Mouse (Mus musculus): ENCODE results near the gene Gm10642. TPM values are rescaled to one million over a fixed set of nuclear protein-coding genes. Genes with fewer than 3 reads are reported as not detected.

Gene Gm10642
- polyA plus RNA-seq, 1 experiment from 2014 or later: 0.35 TPM

DNA sequence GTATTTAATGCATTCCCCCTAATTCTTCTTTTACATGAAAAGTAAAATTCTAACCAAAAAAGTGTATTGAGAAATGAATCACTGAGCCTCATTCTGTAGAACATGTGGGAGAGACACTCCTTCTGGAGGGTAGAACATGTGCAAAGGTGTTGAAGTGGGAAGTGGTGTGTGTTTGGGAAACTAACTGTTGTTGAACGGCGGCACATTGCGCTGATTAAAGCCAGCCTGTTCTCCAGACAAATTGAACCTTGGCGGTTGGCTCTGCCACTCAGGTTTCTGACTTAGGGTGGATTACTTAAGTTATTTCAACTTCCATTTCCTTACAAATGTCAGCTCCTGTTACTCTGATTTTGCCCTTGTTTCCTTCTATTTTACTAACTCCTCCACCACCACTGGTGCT is 17.6 kb downstream of the Gm10642 start:
- no peak overlapping the region for H3K4me2 ChIP-seq
- H3K27me3 ChIP-seq: no peaks in the 10 kb centered on the region
- WGBS: 49% methylated on average over 4 of the region's 4 CpGs

DNA sequence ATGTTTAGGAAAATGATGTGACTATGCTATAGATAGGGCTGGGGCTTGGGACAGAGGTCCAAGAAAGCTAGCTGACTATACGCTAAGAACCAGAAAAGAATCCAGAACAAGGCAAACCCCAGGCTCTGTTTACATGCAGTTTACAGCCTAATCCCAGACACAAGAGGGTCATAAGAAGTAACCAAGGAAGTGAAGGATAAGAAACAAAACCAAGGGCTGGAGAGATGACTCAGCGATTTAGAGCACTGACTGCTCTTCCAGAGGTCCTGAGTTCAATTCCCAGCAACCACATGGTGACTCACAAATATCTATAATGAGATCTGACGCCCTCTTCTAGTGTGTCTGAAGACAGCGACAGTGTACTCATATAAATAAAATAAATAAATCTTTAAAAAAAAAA is 19.1 kb downstream of the Gm10642 start:
- no peak overlapping the region for H3K4me3 ChIP-seq (replicated peaks)
- ATAC-seq (ENCODE audit: insufficient number of reproducible peaks, insufficient read depth, low FRiP score, low TSS enrichment, low read depth): no peak
- no peaks in the 10 kb centered on the region for H3K36me3 ChIP-seq
- no peak overlapping the region for H3K27ac ChIP-seq
- 0 out of 2 replicates have a peak, but pooled peaks cover 3% of the 10 kb centered on the region for H3K4me1 ChIP-seq (replicated peaks)
- no peak overlapping the region for H3K4me2 ChIP-seq
- H3K27me3 ChIP-seq: no peaks in the 10 kb centered on the region
- 84% methylated on average over 4 of the region's 4 CpGs for WGBS
- H3K9me3 ChIP-seq: no peaks in the 10 kb centered on the region
- no peak overlapping the region for H3K9ac ChIP-seq (replicated peaks)

More for the DNA sequence above, 17.6 kb downstream of the Gm10642 start:
- no peak for ATAC-seq (ENCODE audit: insufficient number of reproducible peaks, insufficient read depth, low FRiP score, low TSS enrichment, low read depth)
- Histone ChIP-seq H3K27ac (peak overlapping the region; percentile 5; the same call in 1 of the 2 replicates), H3K4me1 (replicated peaks) (0 out of 2 replicates have a peak, but pooled peaks cover 3% of the 10 kb centered on the region), H3K4me3 (replicated peaks) (no peak overlapping the region), H3K36me3 (no peaks in the 10 kb centered on the region), H3K9me3 (no peaks in the 10 kb centered on the region), H3K9ac (replicated peaks) (no peak overlapping the region)

DNA sequence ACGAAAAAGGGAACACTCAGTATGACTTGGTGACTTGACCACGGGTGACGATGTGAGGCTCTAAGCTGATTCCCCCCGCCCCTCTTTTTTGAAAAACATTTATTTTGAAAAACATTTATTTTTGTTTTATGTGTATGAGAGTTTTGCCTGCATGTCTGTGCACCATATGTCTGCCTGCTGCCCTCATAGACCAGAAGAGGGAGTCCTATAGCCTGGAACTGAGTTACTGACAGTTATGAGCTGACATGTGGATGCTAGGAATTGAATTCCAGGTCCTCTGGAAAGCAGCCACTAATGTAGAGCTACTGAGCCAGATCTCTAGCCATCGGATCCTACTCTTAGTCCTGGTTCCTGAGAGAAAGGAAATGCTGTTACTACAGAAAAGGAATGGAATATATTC is 19.9 kb downstream of the Gm10642 start:
- Histone ChIP-seq H3K9me3 (no peaks in the 10 kb centered on the region), H3K4me1 (replicated peaks) (0 out of 2 replicates have a peak, but pooled peaks cover 7% of the 10 kb centered on the region), H3K36me3 (no peaks in the 10 kb centered on the region), H3K4me3 (replicated peaks) (no peak overlapping the region), H3K27ac (no peak overlapping the region), H3K9ac (replicated peaks) (no peak overlapping the region), H3K4me2 (no peak overlapping the region), H3K27me3 (no peaks in the 10 kb centered on the region)
- ATAC-seq (ENCODE audit: insufficient number of reproducible peaks, insufficient read depth, low FRiP score, low TSS enrichment, low read depth): no peak
- 86% methylated on average over 5 of the region's 5 CpGs for WGBS

DNA sequence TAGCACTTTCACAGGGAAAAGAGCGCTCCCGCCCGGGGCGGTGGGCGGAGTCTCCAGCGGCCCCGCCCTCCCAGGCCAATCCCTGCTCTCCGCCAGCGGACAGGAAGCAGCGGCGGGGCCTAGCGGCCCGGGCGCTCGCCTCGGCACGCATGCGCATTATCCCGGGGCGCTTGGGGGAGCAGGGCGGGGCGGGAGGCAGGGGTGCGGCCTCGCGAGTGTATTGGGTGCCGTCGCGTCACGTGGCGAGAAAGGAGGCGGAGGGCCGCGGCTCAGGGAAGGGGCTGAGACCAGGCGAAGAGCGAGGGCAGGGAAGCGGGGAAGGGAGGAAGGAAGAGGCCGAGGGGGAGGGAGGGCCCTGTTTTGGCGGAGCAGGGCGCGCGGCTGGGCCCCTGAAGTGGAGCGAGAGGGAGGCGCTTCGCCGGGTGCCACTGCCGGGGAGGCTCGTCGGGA is 22.7 kb downstream of the Gm10642 start, which contains the start of gene Adam10:
Adam10 (plus strand) TSS at position 316 of the 450 bp plus-strand sequence.
- H3K36me3 ChIP-seq: no peaks in the 10 kb centered on the region
- H3K9me3 ChIP-seq: no peaks in the 10 kb centered on the region
- peaks cover 15% of the 10 kb centered on the region for H3K4me1 ChIP-seq (replicated peaks)
- H3K4me3 ChIP-seq (replicated peaks): peak within 1 kb of the TSS; percentile 97
- peak within 1 kb of the TSS; percentile 61 for H3K4me2 ChIP-seq
- WGBS: under 1% methylated on average over 45 of the region's 48 CpGs
- peak; percentile 99 for ATAC-seq (ENCODE audit: insufficient number of reproducible peaks, insufficient read depth, low FRiP score, low TSS enrichment, low read depth)
- H3K9ac ChIP-seq (replicated peaks): peak within 1 kb of the TSS; percentile 98
- H3K27ac ChIP-seq: peak within 1 kb of the TSS; percentile 97
- no peaks in the 10 kb centered on the region for H3K27me3 ChIP-seq

DNA sequence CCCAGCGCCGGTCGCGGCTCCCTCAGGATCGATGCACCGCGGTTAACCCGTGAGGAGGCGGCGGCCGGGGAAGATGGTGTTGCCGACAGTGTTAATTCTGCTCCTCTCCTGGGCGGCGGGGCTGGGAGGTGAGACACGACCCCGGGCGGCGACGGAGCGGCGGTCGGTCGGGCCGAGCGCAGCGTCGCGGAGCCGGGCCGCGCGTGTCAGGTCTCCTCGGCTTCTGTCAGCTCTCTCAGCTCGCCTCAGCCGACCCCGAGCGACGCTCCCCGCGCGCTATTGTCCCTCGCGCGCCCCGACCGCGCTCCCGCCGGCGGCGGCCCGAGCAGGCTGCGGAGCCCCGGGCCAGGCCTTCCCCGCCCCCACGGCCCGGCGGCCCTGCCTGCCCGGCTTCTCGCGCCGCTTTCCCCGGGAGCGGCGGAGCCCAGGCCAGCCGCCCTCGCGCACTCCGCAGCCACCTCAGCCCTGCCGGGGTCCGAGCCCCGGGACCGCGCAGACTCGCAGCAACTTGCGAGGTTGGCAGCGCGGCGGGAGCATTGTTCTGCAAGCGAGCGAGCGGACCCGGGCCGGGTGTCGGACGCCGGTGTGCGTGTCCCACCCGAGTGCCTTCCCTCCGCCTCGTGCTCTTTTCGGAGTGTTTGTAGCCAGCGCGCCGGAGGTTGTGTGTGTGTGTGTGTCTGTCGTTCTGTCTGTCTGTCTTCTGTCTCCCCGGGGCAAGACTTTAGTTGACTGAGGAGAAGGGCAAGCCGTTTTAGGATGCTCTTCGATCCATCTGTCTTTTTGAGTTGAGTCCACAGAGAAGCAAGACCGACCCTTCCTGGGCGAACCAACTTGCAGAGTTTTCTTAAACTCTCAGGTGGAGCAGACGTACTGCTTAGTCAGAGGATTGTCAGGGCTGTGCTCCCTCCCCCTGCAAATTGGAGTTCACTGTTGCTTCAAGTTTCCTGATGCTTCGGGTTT is 23.4 kb downstream of the Gm10642 start:
- peak overlapping the region; percentile 97 for H3K27ac ChIP-seq
- peaks cover 13% of the 10 kb centered on the region for H3K4me1 ChIP-seq (replicated peaks)
- WGBS: under 1% methylated on average over 100 of the region's 103 CpGs
- H3K27me3 ChIP-seq: no peaks in the 10 kb centered on the region
- H3K36me3 ChIP-seq: no peaks in the 10 kb centered on the region
- no peaks in the 10 kb centered on the region for H3K9me3 ChIP-seq
- peak; percentile 75 for ATAC-seq (ENCODE audit: insufficient number of reproducible peaks, insufficient read depth, low FRiP score, low TSS enrichment, low read depth)
- peak overlapping the region; percentile 98 for H3K9ac ChIP-seq (replicated peaks)
- peak overlapping the region; percentile 61 for H3K4me2 ChIP-seq
- H3K4me3 ChIP-seq (replicated peaks): peak overlapping the region; percentile 97

DNA sequence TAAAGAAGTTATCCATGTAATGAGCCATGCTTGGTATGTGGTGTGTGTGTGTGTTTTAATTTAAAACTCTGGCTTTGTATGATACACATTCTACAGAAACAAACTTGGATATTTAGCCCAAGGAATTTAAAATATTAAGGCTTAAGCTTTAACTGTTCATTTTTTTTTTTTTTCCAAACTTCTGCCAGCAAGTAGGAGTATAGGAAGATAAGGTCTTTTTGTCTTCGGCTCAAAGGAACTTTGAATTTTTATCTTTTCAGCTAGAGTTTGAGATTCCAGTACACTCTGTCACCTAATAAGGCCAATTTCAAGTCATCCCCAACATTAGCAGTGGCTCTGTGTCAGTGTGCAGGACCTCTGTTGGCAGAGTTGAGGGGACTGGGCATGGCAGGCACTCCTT is 26.2 kb downstream of the Gm10642 start:
- Histone ChIP-seq H3K9ac (replicated peaks) (no peak overlapping the region), H3K4me1 (replicated peaks) (peaks cover 13% of the 10 kb centered on the region), H3K27ac (no peak overlapping the region), H3K4me3 (replicated peaks) (no peak overlapping the region), H3K36me3 (no peaks in the 10 kb centered on the region), H3K9me3 (no peaks in the 10 kb centered on the region), H3K27me3 (no peaks in the 10 kb centered on the region), H3K4me2 (no peak overlapping the region)
- no peak for ATAC-seq (ENCODE audit: insufficient number of reproducible peaks, insufficient read depth, low FRiP score, low TSS enrichment, low read depth)
- 89% methylated on average over 1 of the region's 1 CpGs for WGBS

DNA sequence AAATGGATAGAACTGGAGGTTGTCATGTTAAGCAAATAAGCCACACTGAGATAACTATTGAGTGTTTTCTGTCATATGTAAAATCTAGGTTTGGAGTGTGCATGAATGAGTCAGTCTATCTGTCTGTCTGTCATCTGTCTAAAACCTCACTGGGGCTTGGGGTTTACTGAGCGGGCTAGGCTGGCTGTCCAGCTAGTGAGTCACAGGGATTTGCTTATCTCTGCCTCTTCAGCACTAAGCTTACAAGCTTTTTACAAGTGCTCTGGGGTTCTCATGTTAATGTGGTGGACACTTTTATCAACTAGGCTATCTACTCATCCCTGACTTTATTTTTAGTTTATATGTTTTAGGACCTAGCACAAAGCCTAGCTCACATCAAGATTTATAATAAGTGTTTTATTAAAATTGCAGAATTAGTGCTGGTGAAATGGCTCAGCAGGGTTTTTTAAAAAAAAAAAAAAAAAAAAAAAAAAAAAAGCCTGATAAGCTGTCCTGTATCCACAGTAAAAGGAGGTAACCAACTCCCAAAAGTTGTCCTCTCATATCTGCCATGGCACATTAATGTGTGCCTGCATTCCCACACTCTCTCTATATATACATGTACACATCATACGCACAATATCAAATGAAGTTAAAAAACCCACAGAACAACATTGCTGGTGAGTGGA is 32.4 kb downstream of the Gm10642 start:
- Histone ChIP-seq H3K4me3 (replicated peaks) (no peak overlapping the region), H3K9ac (replicated peaks) (no peak overlapping the region), H3K4me2 (no peak overlapping the region), H3K27ac (no peak overlapping the region), H3K9me3 (no peaks in the 10 kb centered on the region), H3K36me3 (no peaks in the 10 kb centered on the region), H3K4me1 (replicated peaks) (no peaks in the 10 kb centered on the region), H3K27me3 (no peaks in the 10 kb centered on the region)
- ATAC-seq (ENCODE audit: insufficient number of reproducible peaks, insufficient read depth, low FRiP score, low TSS enrichment, low read depth): no peak
- 90% methylated on average over 2 of the region's 2 CpGs for WGBS

DNA sequence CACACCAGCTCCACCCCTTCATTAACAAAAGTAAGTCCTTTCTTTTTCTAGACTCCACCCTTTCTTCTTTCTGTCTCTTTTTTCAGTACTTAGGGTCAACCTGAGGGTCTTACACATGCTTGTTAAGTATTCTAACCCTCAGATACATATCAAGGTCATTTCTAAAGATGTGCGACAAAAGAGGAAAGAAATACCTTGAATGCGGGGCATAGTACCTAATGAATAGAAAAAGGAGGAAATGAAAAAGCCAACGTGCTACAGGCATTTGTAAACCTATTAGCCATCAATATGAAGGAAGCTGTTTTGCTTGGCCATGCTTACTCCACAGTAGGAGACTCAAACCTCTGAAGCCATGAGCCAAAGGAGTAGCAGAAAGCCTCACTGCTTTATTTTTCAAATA is 33.9 kb downstream of the Gm10642 start:
- Histone ChIP-seq H3K27me3 (no peaks in the 10 kb centered on the region), H3K4me2 (no peak overlapping the region), H3K9ac (replicated peaks) (no peak overlapping the region), H3K4me3 (replicated peaks) (no peak overlapping the region), H3K27ac (no peak overlapping the region), H3K36me3 (no peaks in the 10 kb centered on the region), H3K4me1 (replicated peaks) (0 out of 2 replicates have a peak, but pooled peaks cover 4% of the 10 kb centered on the region), H3K9me3 (no peaks in the 10 kb centered on the region)
- 85% methylated on average over 3 of the region's 3 CpGs for WGBS
- no peak for ATAC-seq (ENCODE audit: insufficient number of reproducible peaks, insufficient read depth, low FRiP score, low TSS enrichment, low read depth)

DNA sequence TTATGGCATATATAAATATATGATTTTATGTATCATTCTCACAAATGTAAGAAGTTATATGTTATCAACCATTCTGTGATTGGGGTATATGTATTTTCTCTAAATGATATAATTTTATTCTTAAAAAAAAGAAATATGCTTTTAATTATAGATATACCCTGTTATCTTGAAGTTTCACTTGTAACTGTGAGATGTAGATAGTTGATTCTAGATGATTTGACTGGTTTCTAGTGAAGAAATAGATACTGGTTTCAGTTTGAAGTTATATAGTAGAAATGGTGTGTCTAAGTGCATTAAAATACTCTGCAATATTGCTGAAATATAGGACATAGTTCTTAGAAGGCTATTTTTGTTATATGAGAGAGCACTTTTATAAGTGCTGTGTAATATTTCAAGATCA is 34.5 kb downstream of the Gm10642 start:
- no peak overlapping the region for H3K9ac ChIP-seq (replicated peaks)
- no peak overlapping the region for H3K27ac ChIP-seq
- H3K4me2 ChIP-seq: no peak overlapping the region
- H3K9me3 ChIP-seq: no peaks in the 10 kb centered on the region
- ATAC-seq (ENCODE audit: insufficient number of reproducible peaks, insufficient read depth, low FRiP score, low TSS enrichment, low read depth): no peak
- 0 out of 2 replicates have a peak, but pooled peaks cover 4% of the 10 kb centered on the region for H3K4me1 ChIP-seq (replicated peaks)
- H3K36me3 ChIP-seq: no peaks in the 10 kb centered on the region
- no peaks in the 10 kb centered on the region for H3K27me3 ChIP-seq
- no peak overlapping the region for H3K4me3 ChIP-seq (replicated peaks)

DNA sequence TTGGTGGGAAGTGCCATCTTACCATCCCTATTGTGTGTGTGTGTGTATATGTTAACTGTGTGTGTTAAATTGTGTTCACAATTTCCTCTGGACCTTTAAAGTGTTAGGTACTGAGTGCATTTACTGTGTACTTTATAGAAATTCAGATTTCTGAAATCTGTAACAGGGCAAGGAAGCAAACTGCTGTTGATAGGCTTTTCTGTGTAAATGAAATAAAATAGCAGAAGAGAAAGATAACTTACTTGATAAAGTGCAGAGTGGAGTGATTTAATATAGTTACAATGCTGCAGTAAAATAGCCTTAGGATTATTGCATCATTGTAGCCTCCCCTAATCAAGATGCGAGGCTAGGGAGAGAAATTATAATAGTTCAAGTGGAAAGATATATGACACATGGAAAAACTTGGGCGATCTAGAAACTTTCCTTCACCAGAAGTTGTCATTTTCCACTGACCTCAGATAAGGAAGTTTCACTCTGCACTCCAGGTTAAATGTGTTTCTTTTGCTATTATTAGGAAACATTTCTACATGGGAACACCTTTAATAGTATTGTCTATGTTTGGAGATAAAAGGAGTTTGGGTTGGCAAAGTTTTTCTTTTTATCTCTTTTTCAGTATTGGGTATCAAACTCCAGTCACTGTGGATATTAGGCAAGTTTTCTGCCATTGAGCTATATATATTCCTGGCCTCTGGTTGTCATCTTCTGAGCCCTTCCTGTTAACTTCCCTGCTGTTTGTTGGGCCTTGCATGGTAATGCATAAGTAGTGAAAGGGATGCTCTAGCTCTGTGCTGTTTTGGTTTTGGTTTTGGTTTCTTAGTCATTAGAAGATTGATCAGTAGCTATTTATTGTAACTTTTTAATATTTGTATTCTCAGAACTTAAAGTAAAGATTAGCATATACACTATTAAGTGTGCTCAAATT is 36.0 kb downstream of the Gm10642 start:
- Histone ChIP-seq H3K4me3 (replicated peaks) (no peak overlapping the region), H3K27ac (no peak overlapping the region), H3K4me1 (replicated peaks) (0 out of 2 replicates have a peak, but pooled peaks cover 4% of the 10 kb centered on the region), H3K27me3 (no peaks in the 10 kb centered on the region), H3K4me2 (no peak overlapping the region), H3K9me3 (no peaks in the 10 kb centered on the region), H3K9ac (replicated peaks) (no peak overlapping the region), H3K36me3 (no peaks in the 10 kb centered on the region)
- no peak for ATAC-seq (ENCODE audit: insufficient number of reproducible peaks, insufficient read depth, low FRiP score, low TSS enrichment, low read depth)
- 84% methylated on average over 2 of the region's 2 CpGs for WGBS
